Mouse (Mus musculus) MEL (cell line): ENCODE measurements around the gene Tlk2. TPM values are rescaled to one million over a fixed set of nuclear protein-coding genes. Genes with fewer than 3 reads are reported as not detected.

Experiments used
- DNase-seq: peaks from one replicate; pipeline ENCODE4 v3.0.0; 2011; ENCODE audit warnings: low read depth, low spot score
- H3K27ac ChIP-seq: 2 replicates; pipeline ENCODE4 v1.5.1; 2012; ENCODE audit warnings: low read depth, mild to moderate bottlenecking, control low read depth, low read length, moderate library complexity; ENCODE audit not compliant: control insufficient read depth
- H3K27me3 ChIP-seq, 2 experiments: fragments of 150-350 bp in 1 of 2; sonication (generic) in 1 of 2; 2 replicates each; pipeline ENCODE4 v1.6.1; 2012; ENCODE audit warnings: low read length in 2 of 2, mild to moderate bottlenecking in 2 of 2, improper control_type of control experiment in 1 of 2, moderate library complexity in 1 of 2; ENCODE audit not compliant: insufficient read depth in 2 of 2, control insufficient read depth in 1 of 2
- H3K36me3 ChIP-seq, 2 experiments: 2 replicates each; pipeline ENCODE4 v1.6.1; 2012 to 2014; ENCODE audit warnings: low read length in 2 of 2, improper control_type of control experiment in 1 of 2, inconsistent platforms in 1 of 2, mild to moderate bottlenecking in 1 of 2; ENCODE audit not compliant: insufficient read depth in 2 of 2, control insufficient read depth in 1 of 2
- H3K4me1 ChIP-seq, 2 experiments: fragments of 150-350 bp in 1 of 2; sonication (generic) in 1 of 2; 2 replicates each; pipeline ENCODE4 v1.6.1; 2012; ENCODE audit warnings: low read length in 2 of 2, improper control_type of control experiment in 1 of 2, mild to moderate bottlenecking in 1 of 2; ENCODE audit not compliant: insufficient read depth in 2 of 2, control insufficient read depth in 1 of 2
- H3K4me3 ChIP-seq, 2 experiments: fragments of 150-350 bp in 1 of 2; sonication (generic) in 1 of 2; 2 replicates each; pipeline ENCODE4 v1.5.1; 2012; ENCODE audit warnings: low read depth in 2 of 2, low read length in 2 of 2, mild to moderate bottlenecking in 2 of 2, moderate library complexity in 2 of 2, control low read depth in 1 of 2, improper control_type of control experiment in 1 of 2; ENCODE audit not compliant: control insufficient read depth in 1 of 2, insufficient read depth in 1 of 2
- H3K79me2 ChIP-seq: 2 replicates; pipeline ENCODE4 v1.6.1; 2012; ENCODE audit warnings: mild to moderate bottlenecking, low read length, moderate library complexity; ENCODE audit not compliant: control insufficient read depth, poor library complexity, insufficient read depth
- H3K9ac ChIP-seq: 2 replicates; pipeline ENCODE4 v1.6.1; 2012; ENCODE audit warnings: low read depth, mild to moderate bottlenecking, control low read depth, low read length, moderate library complexity; ENCODE audit not compliant: control insufficient read depth, poor library complexity, severe bottlenecking
- H3K9me3 ChIP-seq: fragments of 150-350 bp; sonication (generic); replicated peaks from 2 replicates; pipeline ENCODE4 v1.6.1; 2012; ENCODE audit warnings: mild to moderate bottlenecking, low read length, improper control_type of control experiment, moderate library complexity; ENCODE audit not compliant: insufficient read depth
- CHD1 ChIP-seq: IDR thresholded peaks from 2 replicates; pipeline ENCODE4 v1.6.1; 2012; ENCODE audit warnings: low read depth, mild to moderate bottlenecking, inconsistent platforms, low read length, improper control_type of control experiment
- CTCF ChIP-seq, 3 experiments: IDR thresholded peaks in 2 of 3; conservative IDR thresholded peaks in 1 of 3; 2 replicates each; pipeline ENCODE4 v1.5.1; 2011 to 2012; ENCODE audit warnings: low read length in 3 of 3, low read depth in 2 of 3, mild to moderate bottlenecking in 2 of 3, improper control_type of control experiment in 1 of 3, inconsistent platforms in 1 of 3, mixed read lengths in 1 of 3, moderate library complexity in 1 of 3; ENCODE audit not compliant: control insufficient read depth in 1 of 3, insufficient read depth in 1 of 3, poor library complexity in 1 of 3, severe bottlenecking in 1 of 3
- ELF1 ChIP-seq: IDR thresholded peaks from 2 replicates; pipeline ENCODE4 v1.6.1; 2014; ENCODE audit warnings: low read depth, mild to moderate bottlenecking, inconsistent platforms, low read length, improper control_type of control experiment, moderate library complexity
- EP300 ChIP-seq, 2 experiments: IDR thresholded peaks; 2 replicates each; pipeline ENCODE4 v1.6.1; 2011; ENCODE audit warnings: improper control_type of control experiment in 2 of 2, low read length in 2 of 2, low read depth in 1 of 2, mild to moderate bottlenecking in 1 of 2
- ETS1 ChIP-seq: IDR thresholded peaks from 2 replicates; pipeline ENCODE4 v1.6.1; 2012; ENCODE audit warnings: low read depth, mild to moderate bottlenecking, inconsistent platforms, low read length, improper control_type of control experiment, moderate library complexity
- GABPA ChIP-seq: IDR thresholded peaks from 2 replicates; pipeline ENCODE4 v1.6.1; 2012; ENCODE audit warnings: low read depth, mild to moderate bottlenecking, inconsistent platforms, low read length, improper control_type of control experiment, moderate library complexity
- HCFC1 ChIP-seq: IDR thresholded peaks from 2 replicates; pipeline ENCODE4 v1.6.1; 2012; ENCODE audit warnings: low read depth, mild to moderate bottlenecking, inconsistent platforms, low read length, improper control_type of control experiment, moderate library complexity
- JUND ChIP-seq: IDR thresholded peaks from 2 replicates; pipeline ENCODE4 v1.6.1; 2011; ENCODE audit warnings: low read depth, mild to moderate bottlenecking, improper control_type of control experiment, low read length
- MAFK ChIP-seq: IDR thresholded peaks from 2 replicates; pipeline ENCODE4 v1.6.1; 2011; ENCODE audit warnings: low read depth, mild to moderate bottlenecking, low read length, improper control_type of control experiment, borderline replicate concordance
- MAX ChIP-seq: IDR thresholded peaks from 2 replicates; pipeline ENCODE4 v1.6.1; 2011; ENCODE audit warnings: low read length, improper control_type of control experiment
- MAZ ChIP-seq: IDR thresholded peaks from 2 replicates; pipeline ENCODE4 v1.6.1; 2012; ENCODE audit warnings: low read depth, mild to moderate bottlenecking, inconsistent platforms, low read length, improper control_type of control experiment
- MEF2A ChIP-seq: IDR thresholded peaks from 2 replicates; pipeline ENCODE4 v1.6.1; 2014; ENCODE audit warnings: low read depth, mild to moderate bottlenecking, inconsistent platforms, low read length, improper control_type of control experiment; ENCODE audit not compliant: poor library complexity, insufficient replicate concordance, severe bottlenecking; ENCODE audit errors: extremely low read depth
- MXI1 ChIP-seq: IDR thresholded peaks from 2 replicates; pipeline ENCODE4 v1.6.1; 2011; ENCODE audit warnings: mild to moderate bottlenecking, low read depth, low read length, improper control_type of control experiment
- MYB ChIP-seq: IDR thresholded peaks from 2 replicates; pipeline ENCODE4 v1.6.1; 2011; ENCODE audit warnings: mild to moderate bottlenecking, low read depth, low read length, improper control_type of control experiment
- MYC ChIP-seq: IDR thresholded peaks from 2 replicates; pipeline ENCODE4 v1.6.1; 2011; ENCODE audit warnings: low read depth, mild to moderate bottlenecking, low read length, improper control_type of control experiment, moderate library complexity
- NELFE ChIP-seq: IDR thresholded peaks from 2 replicates; pipeline ENCODE4 v1.6.1; 2011; ENCODE audit warnings: low read depth, low read length, improper control_type of control experiment
- NRF1 ChIP-seq: IDR thresholded peaks from 2 replicates; pipeline ENCODE4 v1.6.1; 2014; ENCODE audit warnings: low read depth, mild to moderate bottlenecking, inconsistent platforms, low read length, improper control_type of control experiment, moderate library complexity; ENCODE audit not compliant: poor library complexity, insufficient read depth, severe bottlenecking
- RAD21 ChIP-seq: IDR thresholded peaks from 2 replicates; pipeline ENCODE4 v1.6.1; 2011; ENCODE audit warnings: mild to moderate bottlenecking, low read depth, low read length, improper control_type of control experiment
- SIN3A ChIP-seq: IDR thresholded peaks from 2 replicates; pipeline ENCODE4 v1.6.1; 2012; ENCODE audit warnings: low read length, improper control_type of control experiment, inconsistent platforms
- TBP ChIP-seq: IDR thresholded peaks from 2 replicates; pipeline ENCODE4 v1.8.0; 2011; ENCODE audit warnings: low read depth, low read length, improper control_type of control experiment
- UBTF ChIP-seq: IDR thresholded peaks from 2 replicates; pipeline ENCODE4 v1.6.1; 2012; ENCODE audit warnings: low read depth, mild to moderate bottlenecking, inconsistent platforms, low read length, improper control_type of control experiment, moderate library complexity, borderline replicate concordance; ENCODE audit not compliant: insufficient read depth
- USF1 ChIP-seq: IDR thresholded peaks from 2 replicates; pipeline ENCODE4 v1.6.1; 2014; ENCODE audit warnings: low read depth, mild to moderate bottlenecking, inconsistent platforms, low read length, improper control_type of control experiment, moderate library complexity
- USF2 ChIP-seq, 2 experiments: IDR thresholded peaks; 2 replicates each; pipeline ENCODE4 v1.6.1; 2011 to 2012; ENCODE audit warnings: improper control_type of control experiment in 2 of 2, low read length in 2 of 2, borderline replicate concordance in 1 of 2, inconsistent platforms in 1 of 2, low read depth in 1 of 2, mild to moderate bottlenecking in 1 of 2; ENCODE audit not compliant: insufficient read depth in 1 of 2
- ZC3H11A ChIP-seq: IDR thresholded peaks from 2 replicates; pipeline ENCODE4 v1.6.1; 2012; ENCODE audit warnings: low read depth, mild to moderate bottlenecking, inconsistent platforms, low read length, improper control_type of control experiment
- ZKSCAN1 ChIP-seq: IDR thresholded peaks from 2 replicates; pipeline ENCODE4 v1.6.1; 2012; ENCODE audit warnings: low read depth, mild to moderate bottlenecking, inconsistent platforms, low read length, improper control_type of control experiment, moderate library complexity
- ZMIZ1 ChIP-seq: IDR thresholded peaks from 2 replicates; pipeline ENCODE4 v1.6.1; 2012; ENCODE audit warnings: low read depth, mild to moderate bottlenecking, inconsistent platforms, low read length, improper control_type of control experiment, moderate library complexity
- ZNF384 ChIP-seq: IDR thresholded peaks from 2 replicates; pipeline ENCODE4 v1.6.1; 2012; ENCODE audit warnings: low read depth, mild to moderate bottlenecking, inconsistent platforms, low read length, improper control_type of control experiment
- polyA plus RNA-seq, 2 experiments: library from polyadenylated mRNA; stranded (reverse) in 1 of 2; unstranded in 1 of 2; fragments of >175 nt in 1 of 2; fragments of >200 nt in 1 of 2; gene quantifications; 2 replicates each; pipeline versions ENCODE4 v1.2.1 to v1.2.4; 2012; ENCODE audit warnings: low replicate concordance in 2 of 2, low read depth in 1 of 2; ENCODE audit not compliant: insufficient read length in 2 of 2, insufficient read depth in 1 of 2, missing spikeins in 1 of 2
- total RNA-seq: library from RNA; depleted of rRNA; stranded (reverse); fragments of 300-350 nt; gene quantifications from 2 replicates; pipeline ENCODE4 v1.2.3, GENCODE M21; 2012

The Tlk2 gene
- total and polyA plus RNA-seq, 3 experiments: 46.5 to 60.9 TPM; not detected in 1

- H3K4me3 ChIP-seq: no peak overlapping the region
- no peak for TF ChIP-seq NELFE
- TF ChIP-seq ZMIZ1: no peak
- TF ChIP-seq CHD1: no peak
- no peak for TF ChIP-seq NRF1
- TF ChIP-seq ZC3H11A: no peak
- TF ChIP-seq RAD21: no peak
- no peak for TF ChIP-seq MXI1
- TF ChIP-seq MAZ: no peak
- no peak for TF ChIP-seq SIN3A
- no peak for TF ChIP-seq MEF2A
- TF ChIP-seq USF1: no peak
- TF ChIP-seq ZKSCAN1: no peak
- no peak for TF ChIP-seq UBTF
- no peak for TF ChIP-seq MAFK
- no peak for TF ChIP-seq ZNF384
- no peak for TF ChIP-seq USF2 (IDR thresholded peaks at IDR 0.05; ENCODE audit: borderline replicate concordance in 1 of 2, insufficient read depth in 1 of 2, low read depth in 1 of 2, low read length in 2 of 2)
- TF ChIP-seq, all 39 proteins: peak for 0
- no peak overlapping the region for H3K9ac ChIP-seq
Observed at GRCm38 (mm10) chr11:105317769-105318168, 139.2 kb downstream of the Tlk2 start.

GRCm38 (mm10) chr11:105321090-105321489 lies 142.5 kb downstream of the Tlk2 start:
- no peaks in the 10 kb centered on the region for H3K4me1 ChIP-seq
- no peaks in the 10 kb centered on the region for H3K36me3 ChIP-seq
- no peaks in the 10 kb centered on the region for H3K79me2 ChIP-seq
- peak; percentile 38 for DNase-seq
- no peak overlapping the region for H3K27ac ChIP-seq
- H3K27me3 ChIP-seq: peaks cover 2 to 13% of the 10 kb centered on the region in 2 experiments; a peak in 3 of 4 replicates
- no peak overlapping the region for H3K4me3 ChIP-seq
- TF ChIP-seq ETS1 (no peak), ZKSCAN1 (no peak), UBTF (no peak), NRF1 (no peak), TBP (no peak), JUND (no peak), MYB (no peak), MXI1 (peak; percentile 79), ZC3H11A (no peak), EP300 (IDR thresholded peaks at IDR 0.05; ENCODE audit: low read depth in 1 of 2, low read length in 2 of 2) (no peak), USF1 (no peak), GABPA (no peak), MAX (peak; percentile 83), MYC (peak; percentile 91), ELF1 (no peak), MEF2A (no peak), HCFC1 (no peak), CTCF (IDR thresholded peaks at IDR 0.05 in 2 of 3, conservative IDR thresholded peaks at IDR 0.05 in 1 of 3; ENCODE audit: control insufficient read depth in 1 of 3, insufficient read depth in 1 of 3, low read depth in 2 of 3, low read length in 3 of 3, poor library complexity in 1 of 3, severe bottlenecking in 1 of 3) (no peak)
- no peaks in the 10 kb centered on the region for H3K9me3 ChIP-seq
- no peak overlapping the region for H3K9ac ChIP-seq

More at GRCm38 (mm10) chr11:105317769-105318168, 139.2 kb downstream of the Tlk2 start:
- peaks cover 3 to 4% of the 10 kb centered on the region in 2 experiments; a peak in 3 of 4 replicates for H3K27me3 ChIP-seq
- H3K79me2 ChIP-seq: no peaks in the 10 kb centered on the region
- H3K36me3 ChIP-seq: no peaks in the 10 kb centered on the region
- H3K9me3 ChIP-seq: no peaks in the 10 kb centered on the region
- DNase-seq: no peak
- H3K27ac ChIP-seq: no peak overlapping the region
- no peaks in the 10 kb centered on the region for H3K4me1 ChIP-seq
